Mouse (Mus musculus) neutrophil, adult 59 days (primary cell): ENCODE results near the gene Fgfr3. TPM values are rescaled to one million over a fixed set of nuclear protein-coding genes. Genes with fewer than 3 reads are reported as not detected.

ENCODE experiments used
- total RNA-seq, 2 experiments: library from RNA; stranded (reverse); gene quantifications; 1 replicate in 1 of 2; 2 replicates in 1 of 2; pipeline ENCODE4 v1.2.4; 2023

Fgfr3 gene
- total RNA-seq, result under 1 TPM in 1 of 2 experiments, not detected in 1; 0.36 TPM

DNA sequence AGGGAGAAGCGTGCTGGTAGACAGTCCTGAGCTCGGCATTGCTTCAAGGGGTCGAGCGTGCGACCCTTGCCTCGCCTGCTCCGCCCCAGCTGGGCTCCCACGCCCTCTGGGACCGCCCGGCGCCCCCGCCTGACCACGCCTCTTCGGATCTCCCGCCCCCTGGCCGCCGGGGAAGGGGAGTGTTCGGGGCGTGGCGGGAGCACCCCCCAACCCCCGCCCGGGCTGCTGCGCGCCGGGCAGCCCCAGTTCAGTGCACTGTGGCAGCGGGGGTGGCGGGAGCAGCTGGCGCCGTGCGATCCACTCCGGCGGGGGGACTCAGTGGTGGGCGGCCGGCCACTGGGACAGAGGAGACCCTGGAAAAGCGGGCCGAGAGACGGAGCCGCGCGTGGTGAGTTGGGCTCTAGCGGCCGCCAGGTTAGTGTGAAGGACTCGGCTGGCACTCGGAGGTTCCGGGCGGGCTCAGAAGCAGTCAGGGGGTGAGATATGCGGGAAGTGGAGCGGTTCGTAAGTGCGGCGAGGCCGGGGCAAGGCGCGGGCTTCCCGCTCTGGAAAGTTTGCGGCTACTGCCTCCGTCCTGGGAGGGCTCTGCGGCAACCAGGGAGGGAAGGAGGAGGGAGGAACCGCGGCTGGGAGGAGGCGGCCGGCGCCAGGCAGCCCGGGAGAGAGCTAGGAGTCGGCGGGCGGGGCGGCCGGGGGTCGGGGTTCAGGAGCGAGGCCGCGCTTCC is at the start of gene Fgfr3:
Gene Fgfr3, plus strand, starts transcription at position 134 of the 725 bp plus-strand sequence.

GRCm38 (mm10) chr5:33782345-33782998 is 61.0 kb downstream of the Fgfr3 start, which contains the start of gene Letm1:
Gene Letm1 (minus strand): TSS chr5:33782817.

Other genes starting within 250 kb of the Fgfr3 start
- gene Fam53a, start 92.0 kb upstream of the Fgfr3 start, total RNA-seq, result 10 to 100 TPM; 10.6 to 11.6 TPM
- gene Gm9903, start 91.7 kb upstream of the Fgfr3 start, total RNA-seq, result under 1 TPM in 1 of 2 experiments, not detected in 1; 0.47 TPM
- gene Slbp, start 69.1 kb upstream of the Fgfr3 start, total RNA-seq, result 10 to 100 TPM; 80.7 to 94.5 TPM
- gene Tacc3, start 63.5 kb upstream of the Fgfr3 start, total RNA-seq, result 10 to 100 TPM; 61.8 to 66.1 TPM
- 1 to 10 TPM; 8.7 to 9.4 TPM for gene Tmem129, start 63.3 kb upstream of the Fgfr3 start, total RNA-seq
- 10 to 100 TPM; 30.1 to 35.7 TPM for gene Letm1, start 61.1 kb downstream of the Fgfr3 start, total RNA-seq
- gene Nsd2, start 99.1 kb downstream of the Fgfr3 start, total RNA-seq, result 10 to 100 TPM; 64.7 to 82.5 TPM
- gene Nelfa, start 214.7 kb downstream of the Fgfr3 start, total RNA-seq, result 10 to 100 TPM; 23.8 to 28.6 TPM